Mouse (Mus musculus) embryonic facial prominence, embryonic 14.5 days (tissue): ENCODE measurements around the gene Sp6. TPM values are rescaled to one million over a fixed set of nuclear protein-coding genes. Genes with fewer than 3 reads are reported as not detected.

Experiments
- ATAC-seq: fragments of 200-750 bp; cut with Nextera tagmentation; 2 replicates; pipeline ENCODE4 v1.8.0; 2017; ENCODE audit warnings: low read depth, moderate number of reproducible peaks, moderate TSS enrichment
- DNase-seq: peaks from one replicate; pipeline ENCODE4 v3.0.0-alpha.2; 2015; ENCODE audit warnings: low spot score
- H3K27ac ChIP-seq: fragments of 300-500 bp; sonication (generic); replicated peaks from 2 replicates; pipeline ENCODE4 v1.5.1; 2014; ENCODE audit warnings: low read depth, mild to moderate bottlenecking, low read length, moderate library complexity
- H3K27me3 ChIP-seq: fragments of 300-500 bp; sonication (generic); replicated peaks from 2 replicates; pipeline ENCODE4 v1.6.1; 2014; ENCODE audit warnings: low read length; ENCODE audit not compliant: control insufficient read depth, insufficient read depth
- H3K36me3 ChIP-seq: fragments of 300-500 bp; sonication (generic); 2 replicates; pipeline ENCODE4 v1.6.1; 2014; ENCODE audit warnings: low read length, mixed read lengths; ENCODE audit not compliant: control insufficient read depth, insufficient read depth
- H3K4me1 ChIP-seq: fragments of 300-500 bp; sonication (generic); 2 replicates; pipeline ENCODE4 v1.6.1; 2014; ENCODE audit warnings: antibody characterized with exemption, low read length; ENCODE audit not compliant: control insufficient read depth, insufficient read depth
- H3K4me2 ChIP-seq: fragments of 300-500 bp; sonication (generic); 2 replicates; pipeline ENCODE4 v1.6.1; 2014; ENCODE audit warnings: low read depth, mild to moderate bottlenecking, low read length, moderate library complexity, mixed read lengths
- H3K4me3 ChIP-seq: fragments of 300-500 bp; sonication (generic); 2 replicates; pipeline ENCODE4 v1.5.1; 2014; ENCODE audit warnings: low read depth, mild to moderate bottlenecking, low read length
- H3K9ac ChIP-seq: fragments of 300-500 bp; sonication (generic); 2 replicates; pipeline ENCODE4 v1.6.1; 2014; ENCODE audit warnings: low read depth, mild to moderate bottlenecking, low read length, moderate library complexity, mixed read lengths
- H3K9me3 ChIP-seq: fragments of 300-500 bp; sonication (generic); 2 replicates; pipeline ENCODE4 v1.6.1; 2016; ENCODE audit warnings: low read length; ENCODE audit not compliant: control insufficient read depth
- WGBS: fragments of 180-500 bp; shearing (Covaris S2); extraction: QIAGEN DNeasy Blood & Tissue Kit; methylation state at CpG from one replicate; pipeline ENCODE4 v1.1.7; 2014; 5-methylcytosine and 5-hydroxymethylcytosine counted together
- microRNA-seq: library from miRNA; unstranded; fragments of <30 nt; microRNA quantifications from one replicate; pipeline ENCODE4, GENCODE M21; 2016; ENCODE audit warnings: borderline number of aligned reads
- polyA plus RNA-seq: library from polyadenylated mRNA; unstranded; fragments of >200 nt; fragmentation: Nextera tagmentation; extraction: Ambion mirVana; gene quantifications from 2 replicates; pipeline ENCODE4 v1.2.1, GENCODE M21; 2014

Gene Sp6
- polyA plus RNA-seq, 1 experiment from 2014 or later = 2.1 TPM

DNA sequence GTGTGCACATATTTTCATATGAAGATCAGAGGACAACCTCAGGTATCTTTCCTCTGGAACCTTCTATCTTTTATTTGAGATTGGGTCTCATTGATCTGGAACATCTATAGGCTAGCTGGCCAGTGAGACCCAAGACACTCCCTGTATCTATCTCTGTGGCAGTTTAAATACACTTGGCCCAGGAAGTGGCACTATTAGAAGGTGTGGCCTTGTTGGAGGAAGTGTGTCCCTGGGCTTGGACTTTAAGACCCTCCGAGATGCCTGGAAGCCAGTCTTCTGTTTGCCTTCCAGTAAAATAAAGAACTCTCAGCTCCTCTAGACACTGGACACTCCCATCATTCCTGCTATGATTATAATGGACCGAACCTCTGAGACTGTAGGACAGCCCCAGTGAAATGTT is 56.6 kb downstream of the Sp6 start:
- ATAC-seq = no peak
- DNase-seq = no peak
- peaks cover 24% of the 10 kb centered on the region for H3K36me3 ChIP-seq
- H3K9me3 ChIP-seq = no peaks in the 10 kb centered on the region
- H3K27ac ChIP-seq = no peak overlapping the region
- H3K27me3 ChIP-seq = no peaks in the 10 kb centered on the region
- H3K4me2 ChIP-seq = no peak overlapping the region
- H3K4me1 ChIP-seq = no peaks in the 10 kb centered on the region
- no peak overlapping the region for H3K9ac ChIP-seq
- WGBS = 92% methylated on average over 2 of the region's 2 CpGs
- no peak overlapping the region for H3K4me3 ChIP-seq

DNA sequence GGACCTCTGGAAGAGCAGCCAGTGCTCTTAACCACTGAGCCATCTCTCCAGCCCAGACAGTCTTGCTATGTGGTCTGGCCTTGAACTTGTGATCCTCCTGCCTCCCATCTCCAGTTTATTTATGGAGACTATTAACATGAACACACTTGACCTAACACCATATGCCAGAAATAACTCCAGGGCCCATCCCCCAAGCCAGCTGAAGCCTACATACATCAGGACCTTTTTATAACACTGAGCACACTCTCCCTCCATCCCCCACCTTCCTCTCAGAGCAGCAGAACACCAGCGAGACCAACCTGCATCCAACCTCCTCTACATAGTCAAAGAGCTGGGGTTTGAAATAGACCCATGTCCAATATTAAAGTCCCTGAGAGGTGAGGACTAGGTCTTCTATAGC is 57.9 kb downstream of the Sp6 start:
- Histone ChIP-seq H3K4me3 (no peak overlapping the region), H3K27ac (no peak overlapping the region), H3K9ac (no peak overlapping the region), H3K9me3 (no peaks in the 10 kb centered on the region), H3K4me1 (no peaks in the 10 kb centered on the region), H3K36me3 (peaks cover 18% of the 10 kb centered on the region), H3K27me3 (no peaks in the 10 kb centered on the region), H3K4me2 (no peak overlapping the region)
- ATAC-seq = no peak
- no peak for DNase-seq
- 68% methylated on average over 1 of the region's 1 CpGs for WGBS

DNA sequence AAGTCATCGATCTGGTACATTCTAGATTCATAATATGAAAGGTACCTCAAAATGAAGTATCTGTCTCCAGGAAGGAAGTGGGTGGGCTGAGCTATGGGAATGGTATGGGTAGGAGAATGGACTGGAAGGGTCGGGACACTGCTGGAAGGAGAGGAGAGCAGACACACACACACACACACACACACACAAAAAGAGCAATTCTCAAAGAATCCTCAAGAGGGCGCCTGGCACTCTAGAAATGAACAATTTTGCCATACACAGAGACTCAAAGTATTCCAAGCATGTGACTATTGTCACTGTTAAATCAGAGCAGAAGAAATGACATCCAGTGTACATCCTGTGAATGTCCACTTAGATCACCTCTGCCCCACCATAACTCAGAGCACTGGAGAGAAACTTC is 59.3 kb downstream of the Sp6 start:
- Histone ChIP-seq H3K27me3 (no peaks in the 10 kb centered on the region), H3K27ac (no peak overlapping the region), H3K36me3 (peaks cover 5% of the 10 kb centered on the region; the same call in 1 of the 2 replicates), H3K4me2 (no peak overlapping the region), H3K9me3 (no peaks in the 10 kb centered on the region), H3K9ac (no peak overlapping the region), H3K4me1 (no peaks in the 10 kb centered on the region), H3K4me3 (no peak overlapping the region)
- DNase-seq (peak; percentile 60), ATAC-seq (peak; percentile 26; the same call in 1 of the 2 replicates)
- 29% methylated on average over 3 of the region's 3 CpGs for WGBS

DNA sequence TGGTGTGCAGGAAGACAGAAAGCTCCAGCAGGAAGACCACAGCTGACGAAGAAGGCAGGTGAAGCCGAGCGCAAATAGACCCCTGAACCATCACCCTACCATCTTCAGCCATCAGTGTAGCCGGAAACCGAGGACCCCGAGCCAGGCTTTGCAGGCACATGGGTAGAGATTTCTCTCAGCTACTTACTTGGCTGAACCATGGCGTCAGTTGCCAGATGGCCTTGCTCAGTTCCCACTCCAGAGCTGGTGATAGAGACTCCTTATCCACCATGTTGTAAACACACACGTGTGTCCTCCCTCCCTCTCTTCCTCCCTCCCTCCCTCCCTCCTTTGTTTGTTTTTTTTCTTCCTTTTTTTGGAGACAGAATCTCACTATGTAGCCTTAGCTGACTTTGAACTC is 61.0 kb downstream of the Sp6 start:
- no peak overlapping the region for H3K9ac ChIP-seq

More for the DNA sequence above, 61.0 kb downstream of the Sp6 start:
- H3K27me3 ChIP-seq = no peaks in the 10 kb centered on the region
- H3K4me1 ChIP-seq = no peaks in the 10 kb centered on the region
- 71% methylated on average over 8 of the region's 8 CpGs for WGBS
- H3K36me3 ChIP-seq = no peaks in the 10 kb centered on the region
- H3K4me3 ChIP-seq = no peak overlapping the region
- DNase-seq = no peak
- H3K9me3 ChIP-seq = no peaks in the 10 kb centered on the region
- H3K4me2 ChIP-seq = no peak overlapping the region
- no peak for ATAC-seq
- H3K27ac ChIP-seq = no peak overlapping the region

Small RNAs within 50 kb of the gene (microRNA-seq; reads per million reads assigned to microRNA genes)
- 0.50 reads per million for gene Mir8103

Other genes starting within 250 kb of the Sp6 start
- gene Snx11, start 235.8 kb upstream of the Sp6 start, polyA plus RNA-seq = 11.2 and 11.7 TPM in 2 replicates
- 80.2 and 82.8 TPM in 2 replicates for gene Cbx1, start 224.3 kb upstream of the Sp6 start, polyA plus RNA-seq
- 54.6 and 56.0 TPM in 2 replicates for gene Nfe2l1, start 183.4 kb upstream of the Sp6 start, polyA plus RNA-seq
- 228 and 237 TPM in 2 replicates for gene Copz2, start 163.5 kb upstream of the Sp6 start, polyA plus RNA-seq
- gene Cdk5rap3, start 96.9 kb upstream of the Sp6 start, polyA plus RNA-seq = 65.5 and 83.4 TPM in 2 replicates
- gene Prr15l, start 85.3 kb upstream of the Sp6 start, polyA plus RNA-seq = 3.1 and 4.7 TPM in 2 replicates
- 26.8 and 27.4 TPM in 2 replicates for gene Pnpo, start 69.4 kb upstream of the Sp6 start, polyA plus RNA-seq
- 15.2 and 16.2 TPM in 2 replicates for gene Sp2, start 30.4 kb upstream of the Sp6 start, polyA plus RNA-seq
- 14.7 and 16.1 TPM in 2 replicates for gene Scrn2, start 16.5 kb downstream of the Sp6 start, polyA plus RNA-seq
- gene Lrrc46, start 28.0 kb downstream of the Sp6 start, polyA plus RNA-seq = 2.5 and 7.3 TPM in 2 replicates
- gene Mrpl10, start 28.2 kb downstream of the Sp6 start, polyA plus RNA-seq = 68.9 and 78.1 TPM in 2 replicates
- gene Osbpl7, start 37.2 kb downstream of the Sp6 start, polyA plus RNA-seq = 5.0 and 7.1 TPM in 2 replicates
- 0.13 and 0.26 TPM in 2 replicates for gene Tbx21, start 101.9 kb downstream of the Sp6 start, polyA plus RNA-seq
- gene Tbkbp1, start 138.1 kb downstream of the Sp6 start, polyA plus RNA-seq = 7.6 TPM in 2 replicates
- 59.8 and 66.0 TPM in 2 replicates for gene Kpnb1, start 174.5 kb downstream of the Sp6 start, polyA plus RNA-seq